Mouse (Mus musculus) ES-E14 (cell line): ENCODE data around the gene Icosl. TPM values are rescaled to one million over a fixed set of nuclear protein-coding genes. Genes with fewer than 3 reads are reported as not detected.
A peak's percentile ranks its signal among the peaks of the same experiment; 100 is the strongest.

ENCODE experiments used
- DNase-seq: peaks from one replicate; pipeline ENCODE4 v3.0.0-alpha.2; 2013; ENCODE audit warnings: low read depth, low spot score
- H3K27ac ChIP-seq: 2 replicates; pipeline ENCODE4 v1.5.1; 2012; ENCODE audit warnings: low read depth, mild to moderate bottlenecking, low read length, moderate library complexity, mixed read lengths; ENCODE audit not compliant: poor library complexity, insufficient read depth, severe bottlenecking
- H3K36me3 ChIP-seq: 2 replicates; pipeline ENCODE4 v1.6.1; 2012; ENCODE audit warnings: mild to moderate bottlenecking, low read length, moderate library complexity, mixed read lengths; ENCODE audit not compliant: control insufficient read depth, poor library complexity, insufficient read depth, severe bottlenecking
- H3K4me1 ChIP-seq, 2 experiments: fragments of 150-350 bp in 1 of 2; sonication (generic) in 1 of 2; 2 replicates each; pipeline ENCODE4 v1.6.1; 2012; ENCODE audit warnings: low read length in 2 of 2, mild to moderate bottlenecking in 1 of 2, mixed read lengths in 1 of 2; ENCODE audit not compliant: control insufficient read depth in 2 of 2, insufficient read depth in 2 of 2, poor library complexity in 1 of 2
- H3K4me3 ChIP-seq, 2 experiments: fragments of 150-350 bp in 1 of 2; sonication (generic) in 1 of 2; 2 replicates each; pipeline ENCODE4 v1.5.1; 2012; ENCODE audit warnings: low read length in 2 of 2, low read depth in 1 of 2, mild to moderate bottlenecking in 1 of 2, mixed read lengths in 1 of 2; ENCODE audit not compliant: insufficient read depth in 1 of 2, poor library complexity in 1 of 2, severe bottlenecking in 1 of 2
- H3K9ac ChIP-seq: 2 replicates; pipeline ENCODE4 v1.6.1; 2012; ENCODE audit warnings: low read depth, mild to moderate bottlenecking, low read length, mixed read lengths; ENCODE audit not compliant: poor library complexity, insufficient read depth, severe bottlenecking
- H3K9me3 ChIP-seq: fragments of 150-350 bp; sonication (generic); 2 replicates; pipeline ENCODE4 v1.6.1; 2012; ENCODE audit warnings: low read depth, mild to moderate bottlenecking, low read length; ENCODE audit not compliant: control insufficient read depth, insufficient read depth
- CHD2 ChIP-seq: IDR thresholded peaks from 2 replicates; pipeline ENCODE4 v1.6.1; 2014; ENCODE audit warnings: mild to moderate bottlenecking, low read depth, low read length, inconsistent platforms
- HCFC1 ChIP-seq: IDR thresholded peaks from 2 replicates; pipeline ENCODE4 v1.6.1; 2012; ENCODE audit warnings: low read length, inconsistent platforms, borderline replicate concordance; ENCODE audit not compliant: insufficient read depth
- MAFK ChIP-seq: IDR thresholded peaks from 2 replicates; pipeline ENCODE4 v1.6.1; 2014; ENCODE audit warnings: mild to moderate bottlenecking, low read depth, low read length, inconsistent platforms; ENCODE audit not compliant: insufficient read depth
- ZC3H11A ChIP-seq: IDR thresholded peaks from 2 replicates; pipeline ENCODE4 v1.6.1; 2012; ENCODE audit warnings: low read depth, mild to moderate bottlenecking, inconsistent platforms, low read length, borderline replicate concordance
- ZNF384 ChIP-seq: IDR thresholded peaks from 2 replicates; pipeline ENCODE4 v1.6.1; 2012; ENCODE audit warnings: low read depth, low read length, inconsistent platforms
- in situ Hi-C, 2 experiments: fragments of 600-800 bp; cut with MboI; formaldehyde crosslinking; loops; one replicate each; pipeline ENCODE4 v1.15.1; 2025; ENCODE audit warnings: low sequenced_read_pairs in 2 of 2, inconsistent platforms in 1 of 2; ENCODE audit not compliant: unreplicated experiment in 2 of 2
- total RNA-seq: library from RNA; depleted of rRNA; stranded (reverse); fragments of 300-350 nt; gene quantifications from 2 replicates; pipeline ENCODE4 v1.2.3, GENCODE M21; 2012

Gene Icosl
- total RNA-seq, 1 experiment = 30.5 TPM

DNA sequence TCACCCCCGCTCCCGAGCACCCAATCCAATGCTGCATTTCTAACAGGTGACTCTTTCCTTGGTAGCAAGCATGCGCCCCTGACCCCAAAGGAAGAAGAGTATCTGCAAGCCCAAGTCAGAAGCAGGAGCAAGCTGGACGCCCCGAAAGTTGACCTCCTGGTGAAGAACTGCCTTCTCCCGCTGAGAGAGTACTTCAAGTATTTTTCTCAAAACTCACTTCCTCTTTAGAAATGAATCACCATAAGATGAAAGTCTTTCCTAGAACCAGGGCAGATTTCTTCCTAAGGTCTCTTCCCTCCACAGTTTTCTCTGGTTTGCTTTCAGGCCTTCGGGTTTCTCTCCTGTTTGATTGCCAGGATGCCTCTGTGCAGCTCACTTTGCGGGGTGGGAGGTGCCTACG, 6.0 kb upstream of the Icosl start:
- in situ Hi-C loops = no loop called here
- peaks cover 0 to 14% of the 10 kb centered on the region in 2 experiments; a peak in 2 of 4 replicates for H3K4me1 ChIP-seq
- no peak overlapping the region for H3K27ac ChIP-seq
- no peak for TF ChIP-seq HCFC1
- TF ChIP-seq ZNF384 = no peak
- no peak for TF ChIP-seq MAFK
- no peak for TF ChIP-seq CHD2
- no peak for TF ChIP-seq ZC3H11A
- no peak overlapping the region for H3K9ac ChIP-seq
- peaks cover 37% of the 10 kb centered on the region for H3K36me3 ChIP-seq
- H3K4me3 ChIP-seq = no peak overlapping the region
- H3K9me3 ChIP-seq = no peaks in the 10 kb centered on the region
- DNase-seq = no peak

DNA sequence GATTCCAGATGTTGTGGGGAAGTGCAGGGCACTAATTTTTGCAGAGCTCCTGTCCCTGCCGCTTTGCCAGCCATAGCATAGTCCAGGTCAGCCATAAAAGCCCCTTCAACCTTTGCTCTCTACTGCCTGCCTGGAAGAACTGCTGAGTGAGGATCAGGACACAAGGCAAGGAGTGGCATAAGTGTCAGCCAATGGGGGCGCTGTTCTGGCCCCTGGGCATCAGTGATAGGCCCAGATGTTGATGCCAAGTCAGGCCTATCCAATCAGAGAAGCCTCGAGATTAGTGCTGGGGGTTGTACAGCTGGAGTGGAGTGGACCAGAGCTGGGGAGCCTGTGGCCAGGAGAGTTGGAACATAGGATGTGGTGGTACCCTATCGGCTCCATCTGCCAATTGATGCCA, 1.9 kb upstream of the Icosl start:
- no peaks in the 10 kb centered on the region for H3K9me3 ChIP-seq
- in situ Hi-C loops = no loop called here
- TF ChIP-seq HCFC1 (no peak), CHD2 (peak; percentile 91), MAFK (peak; percentile 70), ZNF384 (no peak), ZC3H11A (no peak)

DNA sequence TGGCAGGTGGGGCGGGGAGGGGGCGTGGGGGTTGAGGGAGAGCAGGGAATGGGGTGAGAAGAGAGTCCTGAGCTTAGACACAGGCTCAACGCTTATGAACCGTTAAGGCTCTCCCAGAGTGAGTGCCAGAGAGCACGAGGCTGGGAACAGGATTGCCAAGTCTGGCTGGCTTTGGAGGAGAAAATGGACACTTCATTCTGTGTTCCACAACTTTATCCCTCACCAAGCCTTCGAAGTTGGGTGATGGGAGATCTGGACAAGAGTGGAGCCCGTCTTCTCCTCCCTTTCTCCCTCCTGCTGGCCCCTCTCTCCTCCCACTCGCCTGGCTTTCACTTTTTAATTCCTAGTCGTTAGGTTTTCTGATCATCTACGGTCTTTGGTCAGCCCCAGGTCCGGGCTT, 561 bp upstream of the Icosl start:
- H3K9ac ChIP-seq = peak overlapping the region; percentile 35; the same call in 1 of the 2 replicates
- peaks cover 37% of the 10 kb centered on the region for H3K36me3 ChIP-seq
- DNase-seq = no peak
- H3K27ac ChIP-seq = no peak overlapping the region; the same call in 1 of the 2 replicates
- in situ Hi-C loops = no loop called here
- peak overlapping the region; percentile 75 to 79; a peak in 3 of 4 replicates for H3K4me3 ChIP-seq
- peaks cover 0 to 14% of the 10 kb centered on the region in 2 experiments; a peak in 2 of 4 replicates for H3K4me1 ChIP-seq
- H3K9me3 ChIP-seq = no peaks in the 10 kb centered on the region
- no peak for TF ChIP-seq ZC3H11A
- no peak for TF ChIP-seq HCFC1
- no peak for TF ChIP-seq MAFK

More for the DNA sequence above, 1.9 kb upstream of the Icosl start:
- DNase-seq = no peak
- no peak overlapping the region for H3K9ac ChIP-seq
- H3K4me1 ChIP-seq = peaks cover 0 to 17% of the 10 kb centered on the region in 2 experiments; a peak in 2 of 4 replicates
- H3K27ac ChIP-seq = no peak overlapping the region
- H3K36me3 ChIP-seq = peaks cover 34% of the 10 kb centered on the region
- peak overlapping the region in 1 of 2 experiments; percentile 7; a peak in 1 of 4 replicates for H3K4me3 ChIP-seq

DNA sequence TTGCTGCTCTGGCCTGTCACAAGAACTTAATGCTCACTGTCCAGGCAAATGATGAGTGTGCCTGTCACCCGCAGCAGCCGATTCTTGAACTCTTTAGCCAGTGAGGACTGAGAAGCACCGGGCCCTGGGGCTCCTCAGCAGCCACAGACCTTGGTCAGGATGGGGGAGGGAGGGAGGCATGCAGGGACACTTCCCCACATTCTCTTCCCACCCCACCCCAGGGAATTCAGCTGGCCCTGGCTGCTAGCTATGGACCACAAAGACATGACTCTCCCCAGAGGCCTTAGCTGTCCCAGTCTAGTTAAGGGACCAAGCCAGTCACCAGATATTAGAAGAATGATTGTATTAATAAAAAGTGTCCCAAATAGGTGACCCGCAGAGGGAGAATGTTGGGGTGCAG, 5.0 kb downstream of the Icosl start:
- Histone ChIP-seq H3K4me3 (no peak overlapping the region), H3K36me3 (peaks cover 72% of the 10 kb centered on the region), H3K4me1 (peaks cover 2 to 8% of the 10 kb centered on the region in 2 experiments; a peak in 1 of 4 replicates), H3K27ac (no peak overlapping the region), H3K9ac (no peak overlapping the region), H3K9me3 (no peaks in the 10 kb centered on the region)
- no peak for DNase-seq
- TF ChIP-seq ZNF384 (no peak), HCFC1 (no peak), CHD2 (no peak), ZC3H11A (no peak), MAFK (no peak)
- in situ Hi-C loops = no loop called here

DNA sequence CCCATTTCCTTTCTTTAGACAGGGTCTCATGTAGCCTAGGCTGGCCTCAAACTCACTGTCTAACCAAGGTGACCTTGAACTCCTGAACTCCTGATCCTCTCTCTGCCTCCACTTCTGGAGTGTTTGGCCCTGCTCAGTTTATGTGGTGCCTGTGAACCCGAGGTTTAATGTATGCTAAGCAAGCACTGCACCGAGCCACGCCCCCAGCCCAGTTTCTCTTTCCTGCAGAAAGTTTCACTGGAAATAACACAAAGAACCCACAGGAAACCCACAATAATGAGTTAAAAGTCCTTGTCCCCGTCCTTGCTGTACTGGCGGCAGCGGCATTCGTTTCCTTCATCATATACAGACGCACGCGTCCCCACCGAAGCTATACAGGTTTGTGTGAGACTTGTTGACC, 5.9 kb downstream of the Icosl start:
- in situ Hi-C loops = no loop called here

More for the DNA sequence above, 5.9 kb downstream of the Icosl start:
- DNase-seq = no peak
- Histone ChIP-seq H3K27ac (no peak overlapping the region), H3K4me3 (no peak overlapping the region), H3K36me3 (peaks cover 78% of the 10 kb centered on the region), H3K9ac (no peak overlapping the region), H3K4me1 (peaks cover 2 to 5% of the 10 kb centered on the region in 2 experiments; a peak in 1 of 4 replicates), H3K9me3 (no peaks in the 10 kb centered on the region)
- TF ChIP-seq CHD2 (no peak), ZNF384 (no peak), HCFC1 (no peak), ZC3H11A (no peak), MAFK (no peak)
